Mouse (Mus musculus) stomach, postnatal 0 days (tissue): ENCODE results near the gene Wnt9b.

Source experiments
- CTCF ChIP-seq: IDR thresholded peaks from 2 replicates; pipeline ENCODE4 v1.5.1; 2016; ENCODE audit warnings: antibody characterized with exemption, low read depth, mild to moderate bottlenecking, moderate library complexity
- EP300 ChIP-seq: optimal IDR thresholded peaks from 2 replicates; pipeline ENCODE3; 2016; ENCODE audit warnings: antibody characterized with exemption

- no peak for TF ChIP-seq EP300
- TF ChIP-seq CTCF, result peak; percentile 90
Measured at GRCm38 (mm10) chr11:103763410-103764163, 14.0 kb upstream of the Wnt9b start.
